Mouse (Mus musculus) spleen, adult 18-20 months (tissue): ENCODE results near the gene Plppr3.
"Not testable (repeated sequence)": the region's sequence is repeated elsewhere in the genome, so short reads cannot be mapped to it uniquely, and the experiment has no call there.

Experiments
- DNase-seq, 2 experiments: peaks; one replicate each; pipeline ENCODE4 v3.0.0; 2022; ENCODE audit warnings: mixed read lengths in 2 of 2

Gene Plppr3

GRCm38 (mm10) chr10:79900951-79901410 lies 26.5 kb upstream of the Plppr3 start:
- no peak for DNase-seq

DNA sequence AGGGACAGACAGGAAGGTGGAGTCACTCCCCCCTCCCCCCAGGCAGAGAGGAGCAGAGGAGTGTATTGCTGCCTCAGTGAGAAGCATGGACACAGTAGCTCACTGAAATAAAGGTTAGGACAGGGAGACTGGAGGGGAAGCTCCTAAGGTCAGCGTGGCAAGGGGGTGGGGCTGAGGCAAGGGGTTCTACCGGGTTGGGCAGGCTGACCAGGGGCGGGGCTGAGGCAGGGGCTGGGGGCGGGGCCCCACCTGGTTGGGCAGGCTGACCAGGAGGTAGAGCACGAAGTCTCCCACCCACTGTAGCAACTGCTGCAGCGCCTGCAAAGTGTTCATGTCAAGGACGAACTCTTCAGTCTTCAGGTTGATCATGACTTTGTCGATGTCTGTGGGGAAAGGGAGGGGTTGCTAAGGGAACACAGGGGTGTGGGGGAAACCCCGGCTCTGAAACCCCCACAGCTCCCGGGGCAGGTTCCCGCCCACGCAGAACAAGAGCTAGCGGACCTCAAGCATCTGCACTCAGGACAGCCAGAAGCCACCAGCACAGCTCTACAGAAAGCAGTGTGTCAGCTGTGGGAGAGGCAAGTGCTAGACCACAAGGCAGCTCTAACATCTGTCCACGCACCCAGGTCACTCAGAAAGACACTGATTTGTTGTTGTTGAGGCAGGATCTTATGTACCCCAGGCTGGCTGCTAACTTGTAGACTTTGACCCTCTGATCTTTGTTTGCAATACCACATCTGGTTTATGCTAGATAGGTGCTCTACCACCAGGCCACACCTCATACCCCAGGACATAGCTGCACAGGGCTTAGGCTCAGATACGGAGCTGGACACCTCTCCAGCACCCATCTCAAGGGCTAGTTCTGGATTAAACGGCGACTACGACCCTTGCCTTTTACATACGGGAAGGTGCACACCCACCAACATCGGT lies 23.1 kb upstream of the Plppr3 start:
- DNase-seq, result no peak

DNA sequence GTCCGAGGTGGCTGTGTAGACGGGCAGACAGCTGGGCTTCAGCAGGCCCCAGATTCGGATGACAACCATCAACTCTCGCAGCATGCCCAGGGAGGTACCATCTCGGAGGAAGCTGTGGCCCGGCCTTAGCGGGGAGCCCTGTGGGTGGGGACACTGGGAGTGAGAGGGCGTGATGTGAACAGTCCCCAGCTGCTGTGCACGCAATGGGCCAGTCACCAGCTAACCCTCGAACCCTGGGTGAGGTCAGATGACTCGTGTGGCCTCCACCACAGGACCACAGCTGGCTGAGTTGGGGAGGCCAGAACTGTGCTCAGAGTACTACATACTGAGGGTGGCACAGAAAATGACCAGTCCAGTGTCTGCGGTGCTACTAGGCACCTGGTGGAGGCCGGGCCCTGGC lies 22.4 kb upstream of the Plppr3 start:
- no peak for DNase-seq

DNA sequence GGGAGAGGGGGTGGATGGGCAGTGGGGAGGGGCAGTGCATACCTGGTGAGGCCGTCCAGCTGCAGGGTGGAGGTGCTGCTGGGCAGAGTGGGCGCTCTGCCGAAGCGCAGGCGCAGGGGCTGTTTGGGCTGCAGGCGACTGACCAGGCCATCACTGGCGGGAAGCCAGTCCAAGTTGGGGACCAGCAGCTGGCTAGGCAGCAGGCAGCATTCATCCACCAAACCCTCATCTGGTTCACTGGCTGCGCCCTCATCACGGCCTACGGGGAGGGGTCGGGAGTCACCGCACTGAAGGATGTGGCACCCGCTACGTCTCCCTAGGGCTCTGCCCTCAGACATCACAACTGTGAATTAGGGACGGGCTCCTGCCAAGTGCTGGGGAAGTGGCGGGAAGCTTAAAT lies 21.9 kb upstream of the Plppr3 start:
- DNase-seq, result no peak

DNA sequence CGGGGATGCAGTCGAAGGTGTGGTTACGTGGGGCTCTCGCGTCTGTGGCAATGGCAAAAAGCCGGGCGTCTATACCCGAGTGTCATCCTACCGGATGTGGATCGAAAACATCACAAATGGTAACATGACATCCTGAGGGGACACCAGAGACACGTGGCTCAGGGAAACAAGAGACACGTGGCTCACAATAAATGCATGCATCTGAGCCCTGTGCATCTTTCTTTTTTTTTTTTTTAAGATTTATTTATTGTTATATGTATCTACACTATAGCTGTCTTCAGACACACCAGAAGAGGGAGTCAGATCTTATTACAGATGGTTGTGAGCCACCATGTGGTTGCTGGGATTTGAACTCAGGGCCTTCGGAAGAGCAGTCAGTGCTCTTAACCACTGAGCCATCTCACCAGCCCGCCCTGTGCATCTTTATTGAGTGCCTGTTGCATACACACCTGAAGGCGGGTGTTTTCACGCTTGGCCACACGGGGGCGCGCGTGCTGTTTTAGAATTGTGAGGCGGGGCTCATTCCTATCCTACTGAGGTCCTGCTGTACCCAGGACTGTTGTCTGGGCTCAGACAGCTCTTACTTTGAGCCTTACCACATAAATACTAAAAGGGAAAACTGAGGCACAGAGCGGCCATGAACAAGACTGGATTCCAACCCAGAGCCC lies 18.2 kb upstream of the Plppr3 start:
- DNase-seq, result peak; percentile 64 to 79

DNA sequence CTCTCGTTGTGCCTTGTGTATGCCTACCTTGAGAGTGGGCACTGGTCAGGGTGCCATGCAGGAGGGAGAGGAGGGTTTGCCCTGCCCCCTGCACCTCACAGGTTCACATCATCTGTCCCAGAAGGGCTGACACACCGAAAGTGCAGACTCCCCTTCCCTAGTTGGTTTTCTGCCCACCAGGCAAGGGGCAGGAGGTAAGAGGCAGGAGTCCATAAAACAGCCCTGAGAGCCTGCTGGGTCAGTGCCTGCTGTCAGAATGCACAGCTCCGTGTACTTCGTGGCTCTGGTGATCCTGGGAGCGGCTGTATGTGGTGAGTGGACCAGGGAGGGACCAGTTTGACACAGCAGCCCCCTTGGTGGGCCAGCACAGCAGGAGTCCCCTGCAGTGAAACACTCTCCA lies 16.2 kb upstream of the Plppr3 start, which contains the start of gene Cfd:
Cfd (plus strand) TSS at position 184 of the 400 bp plus-strand sequence.
- DNase-seq, result no peak

DNA sequence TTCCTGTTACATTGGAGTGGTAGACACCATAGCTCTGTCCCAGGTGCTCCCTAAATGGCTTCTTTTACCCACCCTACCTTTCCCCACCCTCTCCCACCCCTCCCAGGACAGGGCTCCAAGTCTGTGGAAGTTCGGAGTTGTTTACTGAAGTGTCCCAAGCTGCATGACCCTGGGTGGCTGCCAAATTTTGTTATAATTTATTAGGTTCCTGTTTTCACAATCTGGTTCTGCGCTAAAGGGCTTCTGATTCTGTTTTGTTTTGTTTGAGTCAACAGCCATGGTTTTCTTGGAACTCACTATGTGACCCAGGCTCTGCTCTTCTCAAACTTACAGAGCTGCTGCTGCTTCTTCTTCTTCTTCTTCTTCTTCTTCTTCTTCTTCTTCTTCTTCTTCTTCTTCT lies 15.0 kb upstream of the Plppr3 start:
- no peak for DNase-seq

GRCm38 (mm10) chr10:79886611-79887010 lies 12.2 kb upstream of the Plppr3 start:
- DNase-seq, result no peak

DNA sequence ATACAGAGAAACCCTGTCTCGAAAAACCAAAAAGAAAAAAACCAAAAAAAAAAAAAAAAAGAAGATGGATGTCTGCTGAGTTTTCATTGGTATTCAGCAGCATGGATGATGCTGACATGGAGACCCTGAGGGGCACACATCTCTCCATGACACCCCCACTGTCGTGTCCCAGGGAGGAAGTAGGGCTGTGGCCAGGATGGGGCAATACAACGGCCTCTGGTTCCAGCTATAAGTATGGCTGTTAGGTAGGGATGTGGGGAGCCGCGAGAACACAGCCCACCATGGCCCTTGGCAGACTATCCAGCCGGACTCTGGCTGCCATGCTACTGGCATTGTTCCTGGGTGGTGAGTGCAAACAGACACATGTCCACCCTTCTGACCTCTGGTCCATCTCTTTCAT lies 11.6 kb upstream of the Plppr3 start, which contains the start of gene Elane:
Elane (plus strand) TSS at position 194 of the 400 bp plus-strand sequence.
- no peak for DNase-seq

DNA sequence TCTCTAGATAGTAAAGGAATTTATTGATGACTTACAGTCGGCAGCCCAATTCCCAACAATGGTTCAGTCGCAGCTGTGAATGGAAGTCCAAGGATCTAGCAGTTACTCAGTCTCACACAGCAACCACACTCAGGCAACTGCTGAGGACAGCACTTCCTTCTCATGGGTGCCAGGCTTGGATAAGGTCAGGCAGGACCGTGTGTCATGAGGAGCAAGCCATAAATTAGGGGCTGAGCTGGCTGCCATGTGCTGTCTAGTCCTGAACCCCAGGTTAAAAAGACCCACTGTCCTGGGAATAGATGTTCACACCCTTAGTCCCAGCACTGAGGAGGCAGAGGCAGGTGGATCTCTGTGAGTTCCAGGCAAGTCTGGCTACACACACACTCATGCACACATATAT lies 10.5 kb upstream of the Plppr3 start:
- DNase-seq, result not testable (repeated sequence)

GRCm38 (mm10) chr10:79884446-79884845 lies 10.0 kb upstream of the Plppr3 start:
- DNase-seq, result no peak

- peak; percentile 49 to 77 for DNase-seq
Measured at GRCm38 (mm10) chr10:79883297-79884084, 9.1 kb upstream of the Plppr3 start.

DNA sequence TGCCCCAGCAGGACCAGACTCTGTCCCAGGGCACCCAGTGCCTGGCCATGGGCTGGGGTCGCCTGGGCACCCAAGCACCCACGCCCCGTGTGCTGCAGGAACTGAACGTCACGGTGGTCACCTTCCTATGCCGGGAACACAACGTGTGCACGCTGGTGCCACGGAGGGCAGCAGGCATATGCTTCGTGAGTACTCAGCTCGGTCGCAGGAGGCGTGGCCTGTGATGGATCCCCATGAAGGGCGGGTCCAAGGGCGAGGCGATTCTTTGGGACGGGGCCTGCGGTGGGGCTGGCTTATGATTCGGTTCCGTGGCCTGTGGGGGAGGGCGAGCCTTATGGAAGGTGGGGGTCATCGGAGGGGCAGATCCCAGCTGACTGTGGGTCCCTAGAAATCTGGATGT lies 7.5 kb upstream of the Plppr3 start:
- no peak for DNase-seq

DNA sequence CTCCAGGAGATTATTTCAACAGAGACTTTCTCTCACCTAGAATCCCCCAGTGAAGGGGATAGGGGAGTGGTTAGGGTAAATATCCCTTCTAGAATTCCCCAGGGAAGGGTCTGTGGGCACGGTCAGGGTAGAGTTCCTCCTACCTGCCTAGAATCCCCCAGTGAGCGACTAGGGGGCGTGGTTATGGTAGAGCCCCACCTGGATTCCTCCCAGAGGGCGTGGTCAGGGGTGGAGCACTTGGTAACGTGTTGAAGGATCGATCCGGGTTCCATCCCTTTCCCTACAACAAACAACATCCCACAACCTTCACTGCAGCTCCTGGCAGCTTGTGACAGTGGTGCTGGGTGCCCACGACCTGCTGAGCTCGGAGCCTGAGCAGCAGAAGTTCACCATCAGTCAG lies 6.3 kb upstream of the Plppr3 start:
- no peak for DNase-seq

GRCm38 (mm10) chr10:79879527-79879926 lies 5.1 kb upstream of the Plppr3 start:
- DNase-seq, result no peak

DNA sequence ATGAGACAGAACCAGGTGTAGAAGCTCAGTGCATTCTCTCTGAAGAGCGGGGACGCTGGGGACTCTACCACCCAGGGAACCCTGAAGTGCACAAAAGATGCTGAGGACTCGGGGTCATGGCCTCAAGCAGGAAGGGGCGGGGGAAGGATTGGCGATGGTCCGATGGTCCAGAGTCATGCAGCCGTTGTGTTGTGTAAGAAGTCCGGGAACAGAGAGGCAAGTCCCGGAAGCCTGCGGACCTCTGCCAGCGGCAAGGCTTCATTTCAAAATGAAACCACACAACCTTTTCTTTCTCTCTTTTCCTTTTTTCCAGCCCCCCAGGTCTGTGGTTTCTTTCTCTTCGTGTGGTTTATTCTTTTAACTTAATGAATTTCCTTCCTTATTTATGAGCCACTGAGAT lies 3.3 kb upstream of the Plppr3 start:
- no peak for DNase-seq

DNA sequence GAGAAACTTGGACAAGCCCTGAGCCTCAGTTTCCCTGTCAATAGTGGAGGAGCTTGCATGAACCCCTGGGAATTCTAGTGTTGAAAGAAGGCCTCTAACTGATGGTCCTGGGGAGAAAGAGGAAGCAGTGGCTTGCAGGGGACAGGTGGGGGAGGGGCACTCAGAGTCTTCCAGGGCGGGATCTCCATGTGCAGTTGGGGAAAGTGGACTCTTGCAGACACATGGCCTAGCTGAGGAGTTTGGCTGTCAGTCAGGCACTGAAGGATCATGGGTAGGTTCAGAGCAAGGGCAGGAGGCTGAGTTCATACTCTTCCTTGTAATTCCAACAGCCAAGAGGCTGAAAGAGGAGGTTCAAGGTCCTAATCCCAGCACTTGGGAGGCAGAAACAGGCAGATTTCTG lies 2.7 kb upstream of the Plppr3 start:
- DNase-seq, result peak in 1 of 2 experiments; percentile 49

DNA sequence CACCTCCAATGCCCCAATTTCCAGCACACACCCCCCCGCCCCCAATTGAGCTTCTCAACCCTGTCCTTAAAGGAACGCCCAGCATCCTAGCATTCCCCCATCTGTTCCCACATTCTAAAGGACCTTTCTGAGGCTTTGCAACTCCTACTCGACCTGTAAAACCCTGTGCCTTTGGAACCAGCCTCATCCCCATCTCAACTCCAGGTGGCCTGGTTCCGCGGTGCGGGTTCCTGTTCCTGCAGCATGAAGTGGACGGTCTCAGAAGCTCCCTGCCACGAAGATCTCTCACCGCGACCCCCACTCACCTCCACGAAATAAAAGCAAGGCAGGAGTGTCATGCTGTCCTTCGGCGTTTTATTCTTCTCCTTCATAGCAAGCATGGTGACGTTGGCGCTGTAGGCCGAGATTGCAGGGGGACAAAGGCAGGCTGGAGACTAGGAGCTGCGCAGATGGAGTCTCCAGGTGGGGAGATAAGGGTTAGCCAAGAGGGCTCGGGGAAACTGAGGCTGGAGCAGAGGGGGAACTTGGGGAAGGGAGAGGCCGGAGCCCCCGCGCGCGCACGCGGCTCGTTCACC lies 632 bp downstream of the Plppr3 start:
- no peak for DNase-seq

DNA sequence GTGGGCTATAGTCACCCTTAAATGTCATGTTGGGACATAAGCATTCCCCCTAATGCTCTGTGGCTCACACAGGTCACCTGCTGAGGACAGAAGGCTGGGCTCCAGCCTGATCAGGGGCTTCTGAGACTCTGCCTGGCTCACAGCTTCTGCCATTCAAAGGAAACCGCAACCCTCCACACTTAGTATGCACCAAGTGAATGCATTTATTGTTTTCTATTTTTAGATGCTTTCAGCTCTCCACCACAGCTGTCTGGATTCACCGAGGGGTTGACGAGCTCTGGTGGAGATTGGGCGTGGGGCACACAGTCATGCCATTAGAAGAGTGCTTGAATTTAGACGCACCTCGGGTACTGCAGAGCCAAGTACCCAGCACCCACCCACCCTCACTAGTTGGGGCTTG lies 1.1 kb downstream of the Plppr3 start:
- DNase-seq, result no peak

DNA sequence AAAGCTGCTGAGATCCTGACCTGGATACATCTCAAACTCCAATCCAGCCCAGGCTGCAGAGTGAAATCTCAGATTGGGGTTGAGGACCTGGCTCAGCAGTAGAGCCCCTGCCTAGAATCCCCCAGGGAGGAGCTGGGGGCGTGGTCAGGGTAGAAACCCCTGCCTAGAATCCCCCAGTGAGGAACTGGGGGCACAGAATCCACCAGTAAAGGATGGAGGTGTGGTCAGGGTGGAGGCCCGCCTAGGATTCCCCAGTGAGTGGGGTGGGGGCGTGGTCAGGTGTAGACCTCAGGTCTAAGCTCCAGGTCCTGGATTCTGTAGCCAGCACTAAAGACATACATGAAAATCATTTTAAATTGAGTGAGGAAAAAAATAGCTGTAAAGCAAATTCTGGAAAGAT lies 1.6 kb downstream of the Plppr3 start:
- no peak for DNase-seq

DNA sequence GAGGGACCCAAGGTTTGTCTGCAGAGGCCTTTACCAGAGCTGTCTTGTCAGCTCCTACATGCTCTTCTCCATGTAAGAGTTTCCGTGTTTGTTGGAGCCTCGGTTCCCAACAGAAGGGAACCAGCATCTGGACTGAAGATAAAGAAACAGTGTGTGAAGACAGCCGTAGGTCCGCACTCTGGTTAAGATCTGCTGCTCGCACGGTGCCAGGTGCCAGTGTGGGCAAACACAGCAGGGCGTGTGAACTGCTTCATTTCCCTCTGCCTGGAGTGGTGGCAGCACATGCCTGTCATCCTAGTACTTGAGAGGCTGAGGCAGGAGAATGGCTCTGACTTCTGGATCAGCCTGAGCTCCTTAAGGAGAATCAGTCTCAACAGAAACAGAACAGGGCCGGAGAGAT lies 2.6 kb downstream of the Plppr3 start:
- DNase-seq, result no peak

GRCm38 (mm10) chr10:79866601-79867000 lies 7.8 kb downstream of the Plppr3 start:
- no peak for DNase-seq

- no peak for DNase-seq
Measured at GRCm38 (mm10) chr10:79865801-79866295, 8.6 kb downstream of the Plppr3 start.
